In the genomic region with DNA sequence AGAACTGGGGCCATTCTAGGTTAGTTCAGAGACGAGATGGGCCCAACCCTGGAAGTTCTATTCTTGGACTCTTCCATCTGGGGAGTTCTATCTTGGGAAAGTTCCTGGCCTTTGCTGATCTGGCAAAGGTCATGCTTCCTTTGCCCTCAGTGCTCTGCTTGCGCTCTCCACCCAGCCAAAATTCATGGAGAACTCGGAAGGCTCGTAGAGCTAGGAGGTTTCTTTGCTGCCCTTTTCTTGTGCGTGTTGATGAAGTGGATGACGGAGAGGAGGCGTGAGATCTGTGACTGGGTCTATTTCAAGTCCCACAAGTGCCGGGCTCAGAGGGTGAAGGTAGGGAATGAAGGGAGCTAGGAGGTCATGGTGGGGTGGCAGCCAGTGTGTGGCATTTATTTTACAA, we compare ENCODE assay signal across 16 mouse cellular contexts.
"Had no signal": no experiment of that assay in that cellular context is flagged by ENCODE, and none has a peak within 500 bp of the region (broad histone marks: within the 10 kb centered on the region; RNA-seq: fewer than 3 reads in every experiment).

No protein-coding gene starts in this region.

- H3K36me3 ChIP-seq: limb, embryonic 15.5 days; liver, embryonic 12.5 days; midbrain, embryonic 10.5 days; neural tube, embryonic 15.5 days had no signal

- H3K27ac ChIP-seq: left cerebral cortex, adult 2 months; limb, embryonic 15.5 days; liver, embryonic 12.5 days; midbrain, embryonic 10.5 days; neural tube, embryonic 15.5 days; stomach, postnatal 0 days had no signal

- H3K27me3 ChIP-seq: limb, embryonic 15.5 days; liver, embryonic 12.5 days; neural tube, embryonic 15.5 days had no signal

- H3K4me3 ChIP-seq: left cerebral cortex, adult 2 months; limb, embryonic 15.5 days; liver, embryonic 12.5 days; midbrain, embryonic 10.5 days; myocyte; neural tube, embryonic 15.5 days had no signal

- H3K4me1 ChIP-seq: limb, embryonic 15.5 days; liver, embryonic 12.5 days; midbrain, embryonic 10.5 days had no signal

- DNase-seq: kidney, postnatal 14 days; lung, embryonic 14.5 days; lung, postnatal 10 days; lung, postnatal 4 days; midbrain, embryonic 14.5 days; right cerebral cortex, adult 18-20 months; right cerebral cortex, postnatal 25 days; thymus, adult 18-20 months; thymus, postnatal 14 days had no signal

- H3K9ac ChIP-seq: limb, embryonic 15.5 days; liver, embryonic 12.5 days; lung, embryonic 14.5 days; neural tube, embryonic 15.5 days had no signal
